Mouse (Mus musculus) midbrain, embryonic 14.5 days (tissue): ENCODE measurements at regions not wholly inside any gene's neighbourhood (a gene's known extent, or its start where the extent isn't known, plus 50 kb on each side); places are given as distances from the start of the nearest gene placed in this dataset.
A peak's percentile ranks its signal among the peaks of the same experiment; 100 is the strongest.

ENCODE experiments used
- ATAC-seq: fragments of 200-750 bp; cut with Nextera tagmentation; 2 replicates; pipeline ENCODE4 v1.8.0; 2017; ENCODE audit warnings: moderate number of reproducible peaks, moderate library complexity; ENCODE audit not compliant: low FRiP score, low TSS enrichment
- DNase-seq: peaks from one replicate; pipeline ENCODE4 v3.0.0-alpha.2; 2015
- H3K27ac ChIP-seq: fragments of 300-500 bp; sonication (generic); replicated peaks from 2 replicates; pipeline ENCODE4 v1.5.1; 2014; ENCODE audit warnings: mild to moderate bottlenecking, low read depth, low read length, moderate library complexity
- H3K27me3 ChIP-seq: fragments of 300-500 bp; sonication (generic); 2 replicates; pipeline ENCODE4 v1.6.1; 2014; ENCODE audit warnings: low read length, control low read depth, mixed read lengths; ENCODE audit not compliant: control insufficient read depth, insufficient read depth
- H3K36me3 ChIP-seq: fragments of 300-500 bp; sonication (generic); 2 replicates; pipeline ENCODE4 v1.6.1; 2014; ENCODE audit warnings: low read length, control low read depth; ENCODE audit not compliant: control insufficient read depth, insufficient read depth
- H3K4me1 ChIP-seq: fragments of 300-500 bp; sonication (generic); 2 replicates; pipeline ENCODE4 v1.6.1; 2014; ENCODE audit warnings: mild to moderate bottlenecking, antibody characterized with exemption, low read length, control low read depth; ENCODE audit not compliant: control insufficient read depth, insufficient read depth
- H3K4me2 ChIP-seq: fragments of 300-500 bp; sonication (generic); 2 replicates; pipeline ENCODE4 v1.6.1; 2014; ENCODE audit warnings: mild to moderate bottlenecking, low read length, moderate library complexity
- H3K4me3 ChIP-seq: fragments of 300-500 bp; sonication (generic); replicated peaks from 2 replicates; pipeline ENCODE4 v1.5.1; 2014; ENCODE audit warnings: low read depth, low read length
- H3K9ac ChIP-seq: fragments of 300-500 bp; sonication (generic); replicated peaks from 2 replicates; pipeline ENCODE4 v1.6.1; 2014; ENCODE audit warnings: mild to moderate bottlenecking, low read length, moderate library complexity
- H3K9me3 ChIP-seq: fragments of 300-500 bp; sonication (generic); 2 replicates; pipeline ENCODE4 v1.6.1; 2016; ENCODE audit warnings: low read length, control low read depth, mixed read lengths; ENCODE audit not compliant: control insufficient read depth
- whole genome bisulfite sequencing: fragments of 180-500 bp; shearing (Covaris S2); extraction: QIAGEN DNeasy Blood & Tissue Kit; methylation state at CpG from one replicate; pipeline ENCODE4 v1.1.7; 2014; 5-methylcytosine and 5-hydroxymethylcytosine counted together

- no peaks in the 10 kb centered on the region for H3K27me3 ChIP-seq
- peak; percentile 17 for DNase-seq
- no peaks in the 10 kb centered on the region for H3K4me1 ChIP-seq
- no peak overlapping the region for H3K4me2 ChIP-seq
- H3K4me3 ChIP-seq = no peak overlapping the region
- no peak for ATAC-seq
- H3K27ac ChIP-seq = no peak overlapping the region
- no peaks in the 10 kb centered on the region for H3K36me3 ChIP-seq
- no peaks in the 10 kb centered on the region for H3K9me3 ChIP-seq
- no peak overlapping the region for H3K9ac ChIP-seq
These were observed 3131.6 kb upstream of the Lrrc6 start for GRCm38 (mm10) chr15:69632306-69632705.

- 91% methylated on average over 2 of the region's 2 CpGs for WGBS
- Histone ChIP-seq H3K27me3 (no peaks in the 10 kb centered on the region), H3K4me2 (no peak overlapping the region), H3K9me3 (no peaks in the 10 kb centered on the region), H3K27ac (no peak overlapping the region), H3K4me1 (no peaks in the 10 kb centered on the region), H3K9ac (no peak overlapping the region), H3K4me3 (no peak overlapping the region), H3K36me3 (no peaks in the 10 kb centered on the region)
- ATAC-seq = no peak
- DNase-seq = no peak
These were observed 3117.3 kb upstream of the Lrrc6 start for GRCm38 (mm10) chr15:69617998-69618397.

- no peak overlapping the region for H3K27ac ChIP-seq
- no peak overlapping the region for H3K4me3 ChIP-seq
- H3K27me3 ChIP-seq = no peaks in the 10 kb centered on the region
- H3K4me1 ChIP-seq = no peaks in the 10 kb centered on the region
- WGBS = 90% methylated on average over 3 of the region's 3 CpGs
- H3K9ac ChIP-seq = no peak overlapping the region
- DNase-seq = no peak
- H3K4me2 ChIP-seq = no peak overlapping the region
- H3K9me3 ChIP-seq = no peaks in the 10 kb centered on the region
- no peak for ATAC-seq
- no peaks in the 10 kb centered on the region for H3K36me3 ChIP-seq
These were observed 3113.3 kb upstream of the Lrrc6 start for GRCm38 (mm10) chr15:69614048-69614447.

- H3K27ac ChIP-seq = no peak overlapping the region
These were observed 3090.7 kb upstream of the Lrrc6 start for GRCm38 (mm10) chr15:69591219-69592006.

GRCm38 (mm10) chr15:69588084-69588483, 3087.4 kb upstream of the Lrrc6 start:
- ATAC-seq = no peak
- H3K4me1 ChIP-seq = 0 out of 2 replicates have a peak, but pooled peaks cover 8% of the 10 kb centered on the region
- H3K9ac ChIP-seq = no peak overlapping the region
- no peaks in the 10 kb centered on the region for H3K9me3 ChIP-seq
- DNase-seq = peak; percentile 72
- H3K27me3 ChIP-seq = no peaks in the 10 kb centered on the region
- H3K4me2 ChIP-seq = no peak overlapping the region
- H3K36me3 ChIP-seq = no peaks in the 10 kb centered on the region
- H3K27ac ChIP-seq = no peak overlapping the region
- WGBS = 9% methylated on average over 5 of the region's 5 CpGs
- H3K4me3 ChIP-seq = no peak overlapping the region

More at GRCm38 (mm10) chr15:69591219-69592006, 3090.7 kb upstream of the Lrrc6 start:
- Histone ChIP-seq H3K4me2 (no peak overlapping the region), H3K4me1 (0 out of 2 replicates have a peak, but pooled peaks cover 8% of the 10 kb centered on the region), H3K4me3 (no peak overlapping the region), H3K9me3 (no peaks in the 10 kb centered on the region), H3K9ac (no peak overlapping the region), H3K36me3 (no peaks in the 10 kb centered on the region), H3K27me3 (no peaks in the 10 kb centered on the region)
- peak; percentile 55 for DNase-seq
- WGBS = 5% methylated on average over 4 of the region's 4 CpGs
- ATAC-seq = peak; percentile 62

- ATAC-seq (no peak), DNase-seq (no peak)
- Histone ChIP-seq H3K36me3 (no peaks in the 10 kb centered on the region), H3K9me3 (no peaks in the 10 kb centered on the region), H3K4me2 (no peak overlapping the region), H3K4me1 (peaks cover 6% of the 10 kb centered on the region), H3K4me3 (no peak overlapping the region), H3K27ac (no peak overlapping the region), H3K27me3 (no peaks in the 10 kb centered on the region), H3K9ac (no peak overlapping the region)
- WGBS = 18% methylated on average over 2 of the region's 2 CpGs
These were observed 3076.0 kb upstream of the Lrrc6 start for GRCm38 (mm10) chr15:69576742-69577141.

- H3K27me3 ChIP-seq = no peaks in the 10 kb centered on the region
- peak overlapping the region; percentile 61; the same call in 1 of the 2 replicates for H3K27ac ChIP-seq
- peak; percentile 94 for ATAC-seq
- H3K9ac ChIP-seq = no peak overlapping the region; the same call in 1 of the 2 replicates
- peak; percentile 84 for DNase-seq
- no peak overlapping the region for H3K4me3 ChIP-seq
- no peak overlapping the region; the same call in 1 of the 2 replicates for H3K4me2 ChIP-seq
- H3K9me3 ChIP-seq = no peaks in the 10 kb centered on the region
- H3K36me3 ChIP-seq = no peaks in the 10 kb centered on the region
- peaks cover 6% of the 10 kb centered on the region for H3K4me1 ChIP-seq
- 1% methylated on average over 4 of the region's 4 CpGs for WGBS
These were observed 3075.0 kb upstream of the Lrrc6 start for GRCm38 (mm10) chr15:69575611-69576153.

- H3K4me1 ChIP-seq = no peaks in the 10 kb centered on the region
- no peak for DNase-seq
- ATAC-seq = no peak
- no peak overlapping the region for H3K4me2 ChIP-seq
- H3K4me3 ChIP-seq = no peak overlapping the region
- H3K9me3 ChIP-seq = no peaks in the 10 kb centered on the region
- H3K9ac ChIP-seq = no peak overlapping the region
- H3K27me3 ChIP-seq = no peaks in the 10 kb centered on the region
- H3K36me3 ChIP-seq = no peaks in the 10 kb centered on the region
- no peak overlapping the region for H3K27ac ChIP-seq
- 79% methylated on average over 3 of the region's 3 CpGs for WGBS
These were observed 3053.5 kb upstream of the Lrrc6 start for GRCm38 (mm10) chr15:69554171-69554570.
